Mouse (Mus musculus): Measurements from ENCODE around the gene Crocc. TPM values are rescaled to one million over a fixed set of nuclear protein-coding genes. Genes with fewer than 3 reads are reported as not detected.
A peak's percentile ranks its signal among the peaks of the same experiment; 100 is the strongest.

The Crocc gene
- polyA plus RNA-seq, 1 experiment from 2014 or later: 5.3 TPM

DNA sequence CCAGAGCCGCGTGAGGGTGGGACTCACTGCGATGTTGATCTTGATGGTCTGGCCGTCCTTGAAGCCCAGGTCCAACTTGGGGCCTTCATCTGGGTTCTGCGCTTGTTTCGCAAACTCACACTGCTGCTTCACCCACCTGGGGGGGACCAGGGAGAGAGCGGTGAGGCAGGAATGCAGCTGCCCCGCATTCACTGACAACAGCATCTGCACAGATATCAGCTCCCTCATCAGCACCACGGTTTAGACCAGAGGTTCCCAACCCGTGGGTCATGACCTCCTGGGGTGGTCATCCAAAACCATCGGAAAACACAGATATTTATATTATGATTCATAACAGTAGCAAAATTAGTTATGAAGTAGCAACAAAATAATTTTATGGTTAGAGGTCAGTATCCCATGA, 12.2 kb upstream of the Crocc start:
- H3K4me2 ChIP-seq (ENCODE audit: low read length): no peak overlapping the region
- H3K4me1 ChIP-seq (ENCODE audit: control insufficient read depth, insufficient read depth, low read length): peaks cover 16% of the 10 kb centered on the region
- H3K27me3 ChIP-seq (ENCODE audit: control insufficient read depth, insufficient read depth, low read depth, low read length): no peaks in the 10 kb centered on the region
- WGBS: 95% methylated on average over 11 of the region's 11 CpGs
- no peak overlapping the region for H3K4me3 ChIP-seq (ENCODE audit: low read depth, low read length)
- H3K36me3 ChIP-seq (ENCODE audit: control insufficient read depth, insufficient read depth, low read length): peaks cover 35% of the 10 kb centered on the region
- no peak overlapping the region for H3K9ac ChIP-seq (ENCODE audit: low read depth, low read length)
- H3K27ac ChIP-seq (ENCODE audit: low read length): no peak overlapping the region
- H3K9me3 ChIP-seq (replicated peaks; ENCODE audit: control insufficient read depth, low read length, poor library complexity, severe bottlenecking): no peaks in the 10 kb centered on the region
- ATAC-seq: no peak

DNA sequence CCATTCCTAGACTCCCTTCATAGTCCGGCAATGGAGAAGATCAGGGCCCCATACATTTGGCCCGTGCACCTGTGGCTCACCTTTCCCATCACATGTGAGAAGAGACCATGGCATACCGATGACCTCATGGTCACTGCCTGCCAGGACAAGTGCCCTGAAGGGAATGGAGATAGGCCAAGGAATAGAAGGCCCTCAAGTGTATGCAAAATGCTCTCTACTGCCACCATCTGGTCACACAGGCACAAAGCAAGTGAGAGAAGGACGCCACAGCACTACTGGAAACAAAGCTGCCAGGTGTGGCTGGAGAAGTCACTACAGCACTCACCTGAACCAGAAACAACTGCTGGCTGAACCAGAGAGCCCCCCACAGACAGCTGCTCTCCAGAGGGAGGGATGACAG, 9.4 kb upstream of the Crocc start:
- no peaks in the 10 kb centered on the region for H3K27me3 ChIP-seq (ENCODE audit: control insufficient read depth, insufficient read depth, low read depth, low read length)
- H3K36me3 ChIP-seq (ENCODE audit: control insufficient read depth, insufficient read depth, low read length): peaks cover 45% of the 10 kb centered on the region
- H3K4me1 ChIP-seq (ENCODE audit: control insufficient read depth, insufficient read depth, low read length): peaks cover 3% of the 10 kb centered on the region; the same call in 1 of the 2 replicates
- H3K9ac ChIP-seq (ENCODE audit: low read depth, low read length): no peak overlapping the region
- no peaks in the 10 kb centered on the region for H3K9me3 ChIP-seq (replicated peaks; ENCODE audit: control insufficient read depth, low read length, poor library complexity, severe bottlenecking)
- ATAC-seq: no peak
- H3K4me2 ChIP-seq (ENCODE audit: low read length): no peak overlapping the region
- H3K4me3 ChIP-seq (ENCODE audit: low read depth, low read length): no peak overlapping the region
- no peak overlapping the region for H3K27ac ChIP-seq (ENCODE audit: low read length)
- WGBS: 58% methylated on average over 4 of the region's 4 CpGs

DNA sequence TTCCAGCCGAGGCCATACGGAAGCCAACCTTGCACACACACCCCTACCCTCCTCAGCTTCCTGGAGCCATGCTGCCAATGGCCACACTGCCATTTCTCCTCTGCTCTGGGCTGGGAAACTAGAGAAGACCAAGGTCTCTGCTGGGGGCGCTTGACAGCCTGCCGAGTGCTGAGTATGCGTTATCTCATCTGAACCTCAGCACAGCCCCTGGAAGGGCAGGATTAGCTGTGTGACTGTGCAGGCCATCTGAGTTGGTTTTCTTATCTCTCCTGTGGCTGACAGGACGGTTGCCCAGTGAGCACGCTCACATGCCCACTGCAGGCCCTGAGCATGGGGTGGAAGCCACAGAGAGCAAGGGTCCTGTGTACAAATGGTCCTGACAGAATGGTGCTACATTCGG, 8.3 kb upstream of the Crocc start:
- Histone ChIP-seq H3K27ac (ENCODE audit: low read length) (no peak overlapping the region), H3K4me3 (ENCODE audit: low read depth, low read length) (no peak overlapping the region), H3K27me3 (ENCODE audit: control insufficient read depth, insufficient read depth, low read depth, low read length) (no peaks in the 10 kb centered on the region), H3K4me2 (ENCODE audit: low read length) (no peak overlapping the region), H3K36me3 (ENCODE audit: control insufficient read depth, insufficient read depth, low read length) (peaks cover 45% of the 10 kb centered on the region), H3K4me1 (ENCODE audit: control insufficient read depth, insufficient read depth, low read length) (peaks cover 3% of the 10 kb centered on the region; the same call in 1 of the 2 replicates), H3K9ac (ENCODE audit: low read depth, low read length) (no peak overlapping the region), H3K9me3 (replicated peaks; ENCODE audit: control insufficient read depth, low read length, poor library complexity, severe bottlenecking) (no peaks in the 10 kb centered on the region)
- 90% methylated on average over 8 of the region's 8 CpGs for WGBS
- ATAC-seq: no peak

DNA sequence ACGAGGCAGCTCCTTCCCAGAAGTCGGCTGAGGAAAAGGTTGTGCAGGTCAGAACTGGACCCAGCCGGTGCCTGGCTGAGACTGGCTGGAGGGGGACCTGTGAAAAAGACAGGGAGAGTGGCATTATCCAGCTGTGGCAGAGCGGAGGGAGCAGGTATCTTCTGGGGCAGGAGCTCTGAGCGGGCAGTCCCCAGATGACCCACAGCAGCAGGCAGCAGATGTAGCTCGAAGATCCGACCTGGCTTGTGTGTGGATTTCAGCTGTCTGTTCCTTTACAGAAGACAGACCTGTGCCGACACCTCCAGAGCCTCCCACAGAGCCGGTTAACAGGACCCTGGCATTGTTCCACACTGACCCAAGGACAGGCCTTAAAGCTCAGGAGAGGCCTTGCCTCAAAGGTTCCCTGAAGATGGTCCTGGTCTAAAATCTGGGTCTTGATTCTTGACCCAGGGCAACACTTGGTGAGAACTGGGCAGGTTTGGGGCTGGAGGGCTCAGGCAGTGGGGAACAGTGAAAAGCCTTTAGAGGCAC, 7.2 kb upstream of the Crocc start:
- no peaks in the 10 kb centered on the region for H3K9me3 ChIP-seq (replicated peaks; ENCODE audit: control insufficient read depth, low read length, poor library complexity, severe bottlenecking)
- ATAC-seq: no peak
- 83% methylated on average over 9 of the region's 9 CpGs for WGBS
- H3K4me3 ChIP-seq (ENCODE audit: low read depth, low read length): no peak overlapping the region
- H3K9ac ChIP-seq (ENCODE audit: low read depth, low read length): no peak overlapping the region
- H3K36me3 ChIP-seq (ENCODE audit: control insufficient read depth, insufficient read depth, low read length): peaks cover 42% of the 10 kb centered on the region
- H3K4me1 ChIP-seq (ENCODE audit: control insufficient read depth, insufficient read depth, low read length): peaks cover 3% of the 10 kb centered on the region; the same call in 1 of the 2 replicates
- H3K27ac ChIP-seq (ENCODE audit: low read length): no peak overlapping the region
- H3K4me2 ChIP-seq (ENCODE audit: low read length): no peak overlapping the region
- H3K27me3 ChIP-seq (ENCODE audit: control insufficient read depth, insufficient read depth, low read depth, low read length): no peaks in the 10 kb centered on the region

GRCm38 (mm10) chr4:141066709-141067515, 6.6 kb upstream of the Crocc start:
- H3K4me2 ChIP-seq (ENCODE audit: low read length): no peak overlapping the region
- peaks cover 42% of the 10 kb centered on the region for H3K36me3 ChIP-seq (ENCODE audit: control insufficient read depth, insufficient read depth, low read length)
- 76% methylated on average over 12 of the region's 12 CpGs for WGBS
- peak overlapping the region; percentile 33 for H3K27ac ChIP-seq (ENCODE audit: low read length)
- no peak overlapping the region for H3K9ac ChIP-seq (ENCODE audit: low read depth, low read length)
- no peaks in the 10 kb centered on the region for H3K9me3 ChIP-seq (replicated peaks; ENCODE audit: control insufficient read depth, low read length, poor library complexity, severe bottlenecking)
- ATAC-seq: no peak
- H3K27me3 ChIP-seq (ENCODE audit: control insufficient read depth, insufficient read depth, low read depth, low read length): no peaks in the 10 kb centered on the region
- no peak overlapping the region for H3K4me3 ChIP-seq (ENCODE audit: low read depth, low read length)
- H3K4me1 ChIP-seq (ENCODE audit: control insufficient read depth, insufficient read depth, low read length): peaks cover 3% of the 10 kb centered on the region; the same call in 1 of the 2 replicates

- Histone ChIP-seq H3K9me3 (replicated peaks; ENCODE audit: control insufficient read depth, low read length, poor library complexity, severe bottlenecking) (no peaks in the 10 kb centered on the region), H3K27me3 (ENCODE audit: control insufficient read depth, insufficient read depth, low read depth, low read length) (no peaks in the 10 kb centered on the region), H3K27ac (ENCODE audit: low read length) (no peak overlapping the region; the same call in 1 of the 2 replicates), H3K4me3 (ENCODE audit: low read depth, low read length) (no peak overlapping the region), H3K36me3 (ENCODE audit: control insufficient read depth, insufficient read depth, low read length) (peaks cover 30% of the 10 kb centered on the region), H3K4me2 (ENCODE audit: low read length) (no peak overlapping the region), H3K9ac (ENCODE audit: low read depth, low read length) (no peak overlapping the region), H3K4me1 (ENCODE audit: control insufficient read depth, insufficient read depth, low read length) (peaks cover 3% of the 10 kb centered on the region; the same call in 1 of the 2 replicates)
- ATAC-seq: peak; percentile 22
- WGBS: 8% methylated on average over 8 of the region's 8 CpGs
Measured at GRCm38 (mm10) chr4:141065123-141065522, 4.8 kb upstream of the Crocc start.

GRCm38 (mm10) chr4:141064104-141064659, 3.8 kb upstream of the Crocc start:
- no peak overlapping the region for H3K4me2 ChIP-seq (ENCODE audit: low read length)
- peaks cover 25% of the 10 kb centered on the region for H3K36me3 ChIP-seq (ENCODE audit: control insufficient read depth, insufficient read depth, low read length)
- H3K9ac ChIP-seq (ENCODE audit: low read depth, low read length): no peak overlapping the region
- no peaks in the 10 kb centered on the region for H3K9me3 ChIP-seq (replicated peaks; ENCODE audit: control insufficient read depth, low read length, poor library complexity, severe bottlenecking)
- no peak for ATAC-seq
- no peaks in the 10 kb centered on the region for H3K27me3 ChIP-seq (ENCODE audit: control insufficient read depth, insufficient read depth, low read depth, low read length)
- H3K4me1 ChIP-seq (ENCODE audit: control insufficient read depth, insufficient read depth, low read length): peaks cover 9% of the 10 kb centered on the region
- no peak overlapping the region for H3K27ac ChIP-seq (ENCODE audit: low read length)
- WGBS: 80% methylated on average over 4 of the region's 4 CpGs
- no peak overlapping the region for H3K4me3 ChIP-seq (ENCODE audit: low read depth, low read length)

GRCm38 (mm10) chr4:141059616-141060425, 529 bp downstream of the Crocc start:
- WGBS: under 1% methylated on average over 31 of the region's 32 CpGs
- Histone ChIP-seq H3K4me3 (ENCODE audit: low read depth, low read length) (peak overlapping the region; percentile 53), H3K4me1 (ENCODE audit: control insufficient read depth, insufficient read depth, low read length) (peaks cover 10% of the 10 kb centered on the region), H3K27ac (ENCODE audit: low read length) (peak overlapping the region; percentile 89), H3K36me3 (ENCODE audit: control insufficient read depth, insufficient read depth, low read length) (no peaks in the 10 kb centered on the region), H3K27me3 (ENCODE audit: control insufficient read depth, insufficient read depth, low read depth, low read length) (no peaks in the 10 kb centered on the region), H3K9ac (ENCODE audit: low read depth, low read length) (peak overlapping the region; percentile 67), H3K9me3 (replicated peaks; ENCODE audit: control insufficient read depth, low read length, poor library complexity, severe bottlenecking) (no peaks in the 10 kb centered on the region), H3K4me2 (ENCODE audit: low read length) (peak overlapping the region; percentile 59)
- peak; percentile 0; the same call in 1 of the 2 replicates for ATAC-seq
